Mouse (Mus musculus): ENCODE data around the gene Dph5. TPM values are rescaled to one million over a fixed set of nuclear protein-coding genes. Genes with fewer than 3 reads are reported as not detected.

Dph5 gene
- polyA plus RNA-seq, 1 experiment from 2014 or later: 19.9 TPM

- H3K27ac ChIP-seq (replicated peaks; ENCODE audit: low read depth, low read length): no peak overlapping the region
- no peaks in the 10 kb centered on the region for H3K9me3 ChIP-seq (ENCODE audit: control insufficient read depth, low read length)
- H3K9ac ChIP-seq (ENCODE audit: low read depth, low read length): no peak overlapping the region
- no peak for ATAC-seq (ENCODE audit: low read depth)
- no peak for DNase-seq (ENCODE audit: low spot score)
- H3K4me2 ChIP-seq (ENCODE audit: low read depth, low read length): no peak overlapping the region
- H3K36me3 ChIP-seq (ENCODE audit: control insufficient read depth, insufficient read depth, low read length): peaks cover 22% of the 10 kb centered on the region
- H3K4me3 ChIP-seq (ENCODE audit: low read depth, low read length): no peak overlapping the region
- no peaks in the 10 kb centered on the region for H3K4me1 ChIP-seq (ENCODE audit: control insufficient read depth, insufficient read depth, low read length)
- H3K27me3 ChIP-seq (replicated peaks; ENCODE audit: control insufficient read depth, insufficient read depth, low read length): no peaks in the 10 kb centered on the region
- WGBS: 91% methylated on average over 10 of the region's 10 CpGs
Observed at GRCm38 (mm10) chr3:115937807-115938206, 50.2 kb downstream of the Dph5 start.

DNA sequence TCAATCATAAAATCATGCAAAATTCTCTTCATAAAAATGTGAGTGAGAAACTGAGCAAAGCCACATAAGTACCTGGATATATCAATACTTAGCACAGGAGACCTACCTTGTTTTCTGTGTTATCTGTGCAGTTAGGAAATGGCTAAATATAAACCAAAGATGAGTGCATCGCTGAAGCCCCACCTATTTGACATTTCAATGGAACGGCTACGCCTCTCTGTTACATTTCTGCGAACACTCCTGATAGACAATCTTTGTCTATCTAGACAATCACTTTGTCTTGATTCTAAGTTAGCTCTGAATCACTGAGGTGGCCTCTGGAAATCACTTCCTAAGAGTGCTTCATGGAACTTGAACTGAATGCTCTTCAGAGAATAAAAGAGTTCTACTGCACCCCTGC lies 52.9 kb downstream of the Dph5 start:
- WGBS: 97% methylated on average over 4 of the region's 4 CpGs
- ATAC-seq (ENCODE audit: low read depth) (no peak), DNase-seq (ENCODE audit: low spot score) (no peak)
- no peaks in the 10 kb centered on the region for H3K4me1 ChIP-seq (ENCODE audit: control insufficient read depth, insufficient read depth, low read length)
- H3K9ac ChIP-seq (ENCODE audit: low read depth, low read length): no peak overlapping the region
- no peak overlapping the region for H3K4me2 ChIP-seq (ENCODE audit: low read depth, low read length)
- H3K27ac ChIP-seq (replicated peaks; ENCODE audit: low read depth, low read length): no peak overlapping the region
- H3K9me3 ChIP-seq (ENCODE audit: control insufficient read depth, low read length): no peaks in the 10 kb centered on the region
- H3K36me3 ChIP-seq (ENCODE audit: control insufficient read depth, insufficient read depth, low read length): peaks cover 41% of the 10 kb centered on the region
- no peaks in the 10 kb centered on the region for H3K27me3 ChIP-seq (replicated peaks; ENCODE audit: control insufficient read depth, insufficient read depth, low read length)
- H3K4me3 ChIP-seq (ENCODE audit: low read depth, low read length): no peak overlapping the region

DNA sequence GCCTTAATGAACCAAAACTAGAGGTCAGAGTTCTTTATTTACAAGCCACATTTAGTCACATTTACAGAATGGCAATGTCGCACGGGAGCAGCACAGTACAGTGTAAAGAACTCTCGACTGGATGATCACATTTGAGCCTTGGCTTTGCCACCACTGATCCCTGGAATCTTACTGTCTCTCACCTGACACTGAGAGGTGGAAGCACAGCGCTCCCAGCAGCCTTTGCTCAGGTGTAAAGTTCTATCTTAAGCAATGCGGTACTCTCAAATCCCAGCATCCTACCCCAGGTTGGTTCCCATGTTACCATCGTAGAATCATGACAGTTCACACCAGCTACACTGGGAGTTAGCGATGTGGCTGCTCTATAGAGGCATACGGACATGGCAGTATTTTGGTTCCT lies 53.8 kb downstream of the Dph5 start:
- no peak overlapping the region for H3K4me3 ChIP-seq (ENCODE audit: low read depth, low read length)
- no peak overlapping the region for H3K27ac ChIP-seq (replicated peaks; ENCODE audit: low read depth, low read length)
- H3K36me3 ChIP-seq (ENCODE audit: control insufficient read depth, insufficient read depth, low read length): peaks cover 48% of the 10 kb centered on the region
- H3K9me3 ChIP-seq (ENCODE audit: control insufficient read depth, low read length): no peaks in the 10 kb centered on the region
- 92% methylated on average over 8 of the region's 8 CpGs for WGBS
- H3K4me1 ChIP-seq (ENCODE audit: control insufficient read depth, insufficient read depth, low read length): no peaks in the 10 kb centered on the region
- DNase-seq (ENCODE audit: low spot score): no peak
- no peak for ATAC-seq (ENCODE audit: low read depth)
- H3K4me2 ChIP-seq (ENCODE audit: low read depth, low read length): no peak overlapping the region
- H3K27me3 ChIP-seq (replicated peaks; ENCODE audit: control insufficient read depth, insufficient read depth, low read length): no peaks in the 10 kb centered on the region
- no peak overlapping the region for H3K9ac ChIP-seq (ENCODE audit: low read depth, low read length)

GRCm38 (mm10) chr3:115944376-115944775 lies 56.7 kb downstream of the Dph5 start:
- DNase-seq (ENCODE audit: low spot score): no peak
- WGBS: 93% methylated on average over 6 of the region's 6 CpGs
- Histone ChIP-seq H3K4me1 (ENCODE audit: control insufficient read depth, insufficient read depth, low read length) (no peaks in the 10 kb centered on the region), H3K9me3 (ENCODE audit: control insufficient read depth, low read length) (no peaks in the 10 kb centered on the region), H3K9ac (ENCODE audit: low read depth, low read length) (no peak overlapping the region), H3K27ac (replicated peaks; ENCODE audit: low read depth, low read length) (no peak overlapping the region), H3K27me3 (replicated peaks; ENCODE audit: control insufficient read depth, insufficient read depth, low read length) (no peaks in the 10 kb centered on the region), H3K36me3 (ENCODE audit: control insufficient read depth, insufficient read depth, low read length) (peaks cover 51% of the 10 kb centered on the region), H3K4me3 (ENCODE audit: low read depth, low read length) (no peak overlapping the region), H3K4me2 (ENCODE audit: low read depth, low read length) (no peak overlapping the region)
- no peak for ATAC-seq (ENCODE audit: low read depth)

GRCm38 (mm10) chr3:115946272-115946671 lies 58.6 kb downstream of the Dph5 start:
- Histone ChIP-seq H3K4me3 (ENCODE audit: low read depth, low read length) (no peak overlapping the region), H3K9ac (ENCODE audit: low read depth, low read length) (no peak overlapping the region), H3K4me2 (ENCODE audit: low read depth, low read length) (no peak overlapping the region), H3K9me3 (ENCODE audit: control insufficient read depth, low read length) (no peaks in the 10 kb centered on the region), H3K27ac (replicated peaks; ENCODE audit: low read depth, low read length) (no peak overlapping the region), H3K36me3 (ENCODE audit: control insufficient read depth, insufficient read depth, low read length) (peaks cover 58% of the 10 kb centered on the region), H3K4me1 (ENCODE audit: control insufficient read depth, insufficient read depth, low read length) (no peaks in the 10 kb centered on the region), H3K27me3 (replicated peaks; ENCODE audit: control insufficient read depth, insufficient read depth, low read length) (no peaks in the 10 kb centered on the region)
- DNase-seq (ENCODE audit: low spot score) (no peak), ATAC-seq (ENCODE audit: low read depth) (no peak)
- 95% methylated on average over 8 of the region's 8 CpGs for WGBS

DNA sequence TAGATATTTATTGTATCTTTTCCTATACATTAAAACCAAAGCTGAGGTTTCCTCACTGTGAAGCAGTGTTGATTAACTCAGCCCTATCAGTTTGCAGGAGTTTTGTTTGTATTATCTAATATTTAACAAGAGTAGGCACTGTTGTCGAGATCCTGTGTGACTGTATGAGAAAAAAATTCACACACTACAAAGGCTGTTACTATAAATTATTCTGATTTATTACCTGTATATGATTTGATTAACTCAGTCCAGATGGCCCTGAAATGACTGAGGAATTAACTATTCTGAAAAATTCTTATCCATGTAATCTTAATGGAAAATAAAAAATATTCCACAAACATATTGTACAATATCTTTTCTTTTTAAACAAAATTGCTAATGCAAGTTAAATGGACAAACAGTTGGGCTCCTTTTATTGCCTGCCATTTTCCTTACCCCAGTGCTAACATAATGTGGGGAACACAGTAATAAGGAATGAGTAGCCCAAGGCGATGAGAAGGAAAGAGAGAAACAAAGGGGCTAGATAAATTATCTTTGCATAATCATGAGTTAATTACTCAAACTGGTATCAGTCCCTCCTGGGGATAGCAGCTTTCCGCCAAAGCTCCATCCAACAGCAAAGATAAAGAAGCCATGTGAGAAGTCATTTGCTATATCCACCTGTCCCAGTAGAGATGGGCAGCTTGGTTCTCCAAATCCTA lies 61.7 kb downstream of the Dph5 start:
- Histone ChIP-seq H3K4me3 (ENCODE audit: low read depth, low read length) (no peak overlapping the region), H3K9me3 (ENCODE audit: control insufficient read depth, low read length) (no peaks in the 10 kb centered on the region), H3K27ac (replicated peaks; ENCODE audit: low read depth, low read length) (no peak overlapping the region), H3K4me1 (ENCODE audit: control insufficient read depth, insufficient read depth, low read length) (no peaks in the 10 kb centered on the region), H3K27me3 (replicated peaks; ENCODE audit: control insufficient read depth, insufficient read depth, low read length) (no peaks in the 10 kb centered on the region), H3K9ac (ENCODE audit: low read depth, low read length) (no peak overlapping the region), H3K4me2 (ENCODE audit: low read depth, low read length) (no peak overlapping the region), H3K36me3 (ENCODE audit: control insufficient read depth, insufficient read depth, low read length) (peaks cover 56% of the 10 kb centered on the region)
- ATAC-seq (ENCODE audit: low read depth) (no peak), DNase-seq (ENCODE audit: low spot score) (no peak)
- WGBS: 81% methylated on average over 3 of the region's 3 CpGs

DNA sequence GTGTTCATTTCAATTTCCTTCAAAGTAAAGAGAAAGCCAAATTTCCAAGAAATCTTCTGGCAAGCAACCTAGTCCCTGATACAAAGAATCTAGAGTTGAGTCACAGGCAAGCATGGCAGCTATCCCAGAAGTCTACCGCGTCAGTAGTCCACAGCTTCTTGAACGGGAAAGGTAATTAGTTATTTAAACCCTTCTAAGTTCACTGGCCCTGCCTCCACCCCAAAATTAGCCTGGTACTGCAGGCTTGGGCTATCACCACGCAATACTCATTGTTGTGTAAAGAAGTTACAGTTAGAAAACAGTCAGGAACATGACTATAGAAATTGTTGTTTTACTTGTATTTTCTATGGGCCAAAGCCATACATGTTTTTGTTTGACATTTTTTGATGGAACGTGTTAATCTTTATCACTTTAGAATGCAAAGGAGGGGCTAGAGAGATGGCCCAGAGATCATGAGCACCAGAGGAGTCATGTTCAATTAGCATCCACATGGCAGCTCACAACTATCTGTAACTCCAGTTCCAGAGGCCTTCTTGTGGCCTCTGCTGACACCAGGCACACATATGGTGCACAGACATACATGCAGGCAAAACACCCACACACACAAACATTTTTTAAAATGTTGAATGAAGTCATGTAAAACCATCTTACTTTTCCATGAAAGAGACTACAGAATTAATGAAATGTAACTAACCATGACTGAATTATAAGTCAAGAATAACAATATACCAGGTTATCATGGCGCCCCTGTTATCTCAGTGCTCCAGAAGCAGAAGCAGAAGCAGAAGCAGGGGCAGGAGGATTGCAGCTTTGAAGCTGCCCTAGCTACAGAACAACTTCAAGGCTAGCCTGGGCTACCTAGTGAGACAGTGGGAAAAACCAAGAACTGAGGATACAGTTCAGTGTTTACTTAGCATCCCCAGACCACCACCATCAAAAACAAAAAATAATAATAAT lies 62.6 kb downstream of the Dph5 start:
- ATAC-seq (ENCODE audit: low read depth): no peak
- Histone ChIP-seq H3K9me3 (ENCODE audit: control insufficient read depth, low read length) (no peaks in the 10 kb centered on the region), H3K27me3 (replicated peaks; ENCODE audit: control insufficient read depth, insufficient read depth, low read length) (no peaks in the 10 kb centered on the region), H3K9ac (ENCODE audit: low read depth, low read length) (no peak overlapping the region), H3K4me3 (ENCODE audit: low read depth, low read length) (no peak overlapping the region), H3K27ac (replicated peaks; ENCODE audit: low read depth, low read length) (no peak overlapping the region), H3K4me1 (ENCODE audit: control insufficient read depth, insufficient read depth, low read length) (no peaks in the 10 kb centered on the region), H3K4me2 (ENCODE audit: low read depth, low read length) (no peak overlapping the region), H3K36me3 (ENCODE audit: control insufficient read depth, insufficient read depth, low read length) (peaks cover 53% of the 10 kb centered on the region)
- 85% methylated on average over 6 of the region's 6 CpGs for WGBS
- DNase-seq (ENCODE audit: low spot score): no peak

DNA sequence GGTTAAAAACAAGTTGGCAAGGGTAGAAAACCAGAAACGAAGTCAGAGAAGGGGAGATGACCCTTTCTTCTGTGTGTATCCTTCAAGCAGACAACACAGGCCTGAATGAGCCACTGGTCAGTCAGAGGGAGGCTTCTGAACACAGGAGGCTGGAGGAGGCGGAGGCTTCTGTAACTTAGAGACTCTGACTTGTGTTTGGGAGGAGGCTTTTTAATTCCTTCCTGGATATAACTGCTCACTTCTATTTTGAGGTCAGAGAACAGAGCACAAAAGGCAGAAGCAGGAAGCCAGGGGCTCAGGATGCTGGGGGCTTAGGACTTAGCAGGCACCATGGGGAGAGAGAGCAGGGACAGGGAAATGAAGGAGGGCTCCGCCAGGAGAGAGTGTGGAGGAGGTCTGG lies 63.6 kb downstream of the Dph5 start:
- Histone ChIP-seq H3K9ac (ENCODE audit: low read depth, low read length) (no peak overlapping the region), H3K4me1 (ENCODE audit: control insufficient read depth, insufficient read depth, low read length) (no peaks in the 10 kb centered on the region), H3K4me2 (ENCODE audit: low read depth, low read length) (no peak overlapping the region), H3K27ac (replicated peaks; ENCODE audit: low read depth, low read length) (no peak overlapping the region; the same call in 1 of the 2 replicates), H3K4me3 (ENCODE audit: low read depth, low read length) (no peak overlapping the region), H3K9me3 (ENCODE audit: control insufficient read depth, low read length) (no peaks in the 10 kb centered on the region), H3K27me3 (replicated peaks; ENCODE audit: control insufficient read depth, insufficient read depth, low read length) (no peaks in the 10 kb centered on the region), H3K36me3 (ENCODE audit: control insufficient read depth, insufficient read depth, low read length) (peaks cover 53% of the 10 kb centered on the region)
- DNase-seq (ENCODE audit: low spot score) (no peak), ATAC-seq (ENCODE audit: low read depth) (no peak)
- WGBS: 71% methylated on average over 3 of the region's 3 CpGs

Data from embryonic facial prominence, embryonic 14.5 days (tissue).